Mouse (Mus musculus) olfactory bulb, adult 2 months (tissue): ENCODE measurements around the gene Tagln2. TPM values are rescaled to one million over a fixed set of nuclear protein-coding genes. Genes with fewer than 3 reads are reported as not detected.
A peak's percentile ranks its signal among the peaks of the same experiment; 100 is the strongest.

Source experiments
- H3K27ac ChIP-seq: fragments of 200-500 bp; 2 replicates; pipeline ENCODE4 v1.5.1; 2012; ENCODE audit warnings: low read depth, low read length; ENCODE audit not compliant: insufficient read depth
- H3K4me1 ChIP-seq: fragments of 200-500 bp; 2 replicates; pipeline ENCODE4 v1.6.1; 2012; ENCODE audit warnings: low read length; ENCODE audit not compliant: control insufficient read depth, insufficient read depth
- H3K4me3 ChIP-seq: fragments of 200-500 bp; 2 replicates; pipeline ENCODE4 v1.5.1; 2012; ENCODE audit warnings: mild to moderate bottlenecking, low read depth, low read length, moderate library complexity; ENCODE audit not compliant: insufficient read depth
- CTCF ChIP-seq: fragments of 200-500 bp; IDR thresholded peaks from 2 replicates; pipeline ENCODE4 v1.5.1; 2012; ENCODE audit warnings: low read depth, mild to moderate bottlenecking, low read length, moderate library complexity; ENCODE audit not compliant: insufficient read depth
- POLR2A ChIP-seq: fragments of 200-500 bp; IDR thresholded peaks from 2 replicates; pipeline ENCODE4 v1.6.1; 2012; ENCODE audit warnings: mild to moderate bottlenecking, low read depth, low read length, moderate library complexity; ENCODE audit not compliant: insufficient read depth
- WGBS: fragments of 180-500 bp; shearing (Covaris S2); methylation state at CpG from one replicate; pipeline ENCODE4 v1.1.7; 2018; 5-methylcytosine and 5-hydroxymethylcytosine counted together
- polyA plus RNA-seq: library from polyadenylated mRNA; stranded (reverse); fragments of >200 nt; gene quantifications from 2 replicates; pipeline ENCODE4 v1.2.4, GENCODE M21; 2012; ENCODE audit warnings: low replicate concordance; ENCODE audit not compliant: missing spikeins, insufficient read depth, insufficient read length

Tagln2 gene
- polyA plus RNA-seq, 1 experiment: not detected

- peak overlapping the region; percentile 24 for H3K4me3 ChIP-seq
- H3K27ac ChIP-seq: no peak overlapping the region
- peaks cover 11% of the 10 kb centered on the region for H3K4me1 ChIP-seq
- 15% methylated on average over 8 of the region's 8 CpGs for WGBS
- TF ChIP-seq POLR2A (no peak), CTCF (no peak)
Observed at GRCm38 (mm10) chr1:172550551-172550951, 50.7 kb downstream of the Tagln2 start.

- H3K4me1 ChIP-seq: peaks cover 11% of the 10 kb centered on the region
- TF ChIP-seq CTCF (no peak), POLR2A (no peak)
- whole genome bisulfite sequencing: 64% methylated on average over 7 of the region's 7 CpGs
- no peak overlapping the region for H3K4me3 ChIP-seq
- no peak overlapping the region for H3K27ac ChIP-seq
Observed at GRCm38 (mm10) chr1:172551009-172551408, 51.2 kb downstream of the Tagln2 start.

- Histone ChIP-seq H3K27ac (no peak overlapping the region), H3K4me1 (peaks cover 11% of the 10 kb centered on the region), H3K4me3 (no peak overlapping the region)
- WGBS: 64% methylated on average over 1 of the region's 1 CpGs
- TF ChIP-seq POLR2A (no peak), CTCF (no peak)
Observed at GRCm38 (mm10) chr1:172552623-172553022, 52.8 kb downstream of the Tagln2 start.

GRCm38 (mm10) chr1:172555638-172556037 is 55.8 kb downstream of the Tagln2 start, which contains the start of gene Vsig8:
Gene Vsig8, plus strand, starts transcription at chr1:172555938.
- H3K4me3 ChIP-seq: no peak within 1 kb of the TSS

More at GRCm38 (mm10) chr1:172555638-172556037, 55.8 kb downstream of the Tagln2 start, which contains the start of gene Vsig8:
- WGBS: 84% methylated on average over 11 of the region's 11 CpGs
- TF ChIP-seq CTCF (no peak), POLR2A (no peak)
- Histone ChIP-seq H3K27ac (no peak within 1 kb of the TSS), H3K4me1 (peaks cover 3% of the 10 kb centered on the region)

Other genes with a start within 250 kb of the Tagln2 start
- not detected in 2 replicates for gene Atp1a4, start 241.6 kb upstream of the Tagln2 start, polyA plus RNA-seq
- not detected in 2 replicates for gene Igsf8, start 238.4 kb upstream of the Tagln2 start, polyA plus RNA-seq
- gene Atp1a2, start 202.0 kb upstream of the Tagln2 start, polyA plus RNA-seq: 130 and 318 TPM in 2 replicates
- gene Kcnj9, start 170.7 kb upstream of the Tagln2 start, polyA plus RNA-seq: not detected in 2 replicates
- 93.5 and 169 TPM in 2 replicates for gene Kcnj10, start 158.8 kb upstream of the Tagln2 start, polyA plus RNA-seq
- not detected in 2 replicates for gene Pigm, start 123.5 kb upstream of the Tagln2 start, polyA plus RNA-seq
- not detected in 2 replicates for gene Slamf9, start 24.7 kb upstream of the Tagln2 start, polyA plus RNA-seq
- gene Igsf9, start 18.3 kb upstream of the Tagln2 start, polyA plus RNA-seq: not detected in 2 replicates
- not detected in 2 replicates for gene Cfap45, start 20.8 kb downstream of the Tagln2 start, polyA plus RNA-seq
- gene Vsig8, start 55.9 kb downstream of the Tagln2 start, polyA plus RNA-seq: not detected in 2 replicates
- not detected in 2 replicates for gene Slamf8, start 90.5 kb downstream of the Tagln2 start, polyA plus RNA-seq
- not detected in 2 replicates for gene Fcrl6, start 102.5 kb downstream of the Tagln2 start, polyA plus RNA-seq
- not detected in 2 replicates for gene Dusp23, start 132.9 kb downstream of the Tagln2 start, polyA plus RNA-seq
- gene Crp, start 198.0 kb downstream of the Tagln2 start, polyA plus RNA-seq: not detected in 2 replicates